Mouse (Mus musculus) ES-E14 (cell line): ENCODE measurements around the gene Tmem178.

Source experiments
- HCFC1 ChIP-seq: IDR thresholded peaks from 2 replicates; pipeline ENCODE4 v1.6.1; 2012; ENCODE audit warnings: low read length, inconsistent platforms, borderline replicate concordance; ENCODE audit not compliant: insufficient read depth
- MAFK ChIP-seq: IDR thresholded peaks from 2 replicates; pipeline ENCODE4 v1.6.1; 2014; ENCODE audit warnings: mild to moderate bottlenecking, low read depth, low read length, inconsistent platforms; ENCODE audit not compliant: insufficient read depth
- ZC3H11A ChIP-seq: IDR thresholded peaks from 2 replicates; pipeline ENCODE4 v1.6.1; 2012; ENCODE audit warnings: low read depth, mild to moderate bottlenecking, inconsistent platforms, low read length, borderline replicate concordance
- ZNF384 ChIP-seq: IDR thresholded peaks from 2 replicates; pipeline ENCODE4 v1.6.1; 2012; ENCODE audit warnings: low read depth, low read length, inconsistent platforms

- no peak for TF ChIP-seq ZNF384
- no peak for TF ChIP-seq HCFC1
- no peak for TF ChIP-seq MAFK
- TF ChIP-seq ZC3H11A = no peak
These were observed 56.6 kb downstream of the Tmem178 start for GRCm38 (mm10) chr17:81001010-81001409.
